Mouse (Mus musculus): ENCODE results near the gene Klhl4. TPM values are rescaled to one million over a fixed set of nuclear protein-coding genes. Genes with fewer than 3 reads are reported as not detected.

Gene Klhl4
- polyA plus RNA-seq (2014; fragmentation: Illumina TruSeq; extraction: RNeasy Lipid Tissue Mini Kit (QIAGEN cat#74804); ENCODE audit: low read depth, low replicate concordance) = 2.5 TPM

DNA sequence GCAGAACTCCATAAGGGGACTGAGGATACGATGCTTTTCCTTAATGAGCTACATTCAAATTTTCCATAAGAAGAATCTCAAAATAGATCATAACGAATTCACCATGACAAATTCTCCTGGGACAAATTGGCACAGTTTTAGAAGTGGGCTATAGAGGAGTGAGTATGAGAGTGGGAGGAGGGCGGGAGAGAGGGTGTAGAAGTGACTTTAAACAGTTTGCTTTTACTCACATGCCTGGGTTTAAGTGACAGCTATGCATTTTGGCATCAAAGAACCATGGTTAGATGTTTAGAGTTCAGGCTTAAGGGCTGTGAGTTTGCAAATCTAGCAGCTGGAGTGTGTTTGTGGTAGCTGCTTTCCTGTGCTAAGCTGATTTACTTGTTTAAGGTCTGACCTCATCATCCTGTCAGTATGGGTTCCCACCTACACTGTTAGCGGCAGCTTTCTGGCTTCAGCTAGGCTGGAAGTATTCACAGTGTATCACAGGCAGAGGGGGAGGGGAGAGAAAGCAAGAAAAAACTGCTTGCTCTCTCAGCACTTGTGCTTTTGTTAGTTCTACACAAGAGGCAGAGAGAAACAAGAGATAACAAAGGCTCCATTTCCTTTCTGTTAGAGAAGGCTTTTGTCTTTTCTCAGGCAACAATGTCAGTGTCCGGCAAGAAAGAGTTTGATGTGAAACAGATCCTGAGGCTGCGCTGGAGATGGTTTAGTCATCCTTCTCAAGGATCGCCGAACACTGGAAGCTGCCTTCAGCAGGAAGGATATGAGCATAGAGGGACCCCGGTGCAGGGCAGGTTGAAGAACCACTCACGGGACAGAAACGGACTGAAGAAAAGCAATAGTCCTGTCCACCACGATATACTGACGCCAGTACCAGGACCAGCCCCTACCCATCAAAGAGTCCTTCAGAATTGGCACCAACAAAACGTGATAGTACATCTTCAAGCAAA, at the start of gene Klhl4:
Gene Klhl4, plus strand, starts transcription at position 552 of the 950 bp plus-strand sequence.

